Mouse (Mus musculus) liver, adult (tissue): ENCODE results near the gene Slc2a1.

Experiments
- GATA4 ChIP-seq: IDR thresholded peaks from 2 replicates; pipeline ENCODE4 v1.6.1; 2014; ENCODE audit warnings: mild to moderate bottlenecking, low read length; ENCODE audit not compliant: insufficient replicate concordance

Gene Slc2a1

GRCm38 (mm10) chr4:119079928-119080327 is 28.6 kb upstream of the Slc2a1 start:
- no peak for TF ChIP-seq GATA4

- no peak for TF ChIP-seq GATA4
Measured at GRCm38 (mm10) chr4:119082740-119083231, 25.7 kb upstream of the Slc2a1 start.

DNA sequence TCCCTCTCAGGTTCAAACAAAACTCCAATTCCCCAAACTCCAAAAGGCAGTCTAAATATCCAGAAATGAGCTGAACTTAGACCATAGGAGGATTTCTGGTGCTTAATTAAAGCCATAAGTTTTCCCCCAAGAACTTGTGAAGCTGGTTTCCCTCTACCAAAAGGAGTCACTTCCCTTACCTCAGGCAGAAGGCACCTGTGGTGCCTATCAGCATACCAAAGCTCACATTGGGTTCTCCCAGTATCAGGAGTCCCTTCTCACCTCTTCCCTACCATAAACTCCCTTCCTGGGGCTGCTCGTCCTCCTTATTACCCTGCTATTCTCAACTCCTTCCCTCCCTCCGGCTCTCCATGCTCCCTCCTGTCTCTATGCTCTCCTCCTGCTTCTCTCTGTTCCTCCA is 20.1 kb upstream of the Slc2a1 start:
- TF ChIP-seq GATA4, result no peak

- TF ChIP-seq GATA4, result no peak
Measured at GRCm38 (mm10) chr4:119093890-119094289, 14.6 kb upstream of the Slc2a1 start.

GRCm38 (mm10) chr4:119094987-119095386 is 13.5 kb upstream of the Slc2a1 start:
- no peak for TF ChIP-seq GATA4

DNA sequence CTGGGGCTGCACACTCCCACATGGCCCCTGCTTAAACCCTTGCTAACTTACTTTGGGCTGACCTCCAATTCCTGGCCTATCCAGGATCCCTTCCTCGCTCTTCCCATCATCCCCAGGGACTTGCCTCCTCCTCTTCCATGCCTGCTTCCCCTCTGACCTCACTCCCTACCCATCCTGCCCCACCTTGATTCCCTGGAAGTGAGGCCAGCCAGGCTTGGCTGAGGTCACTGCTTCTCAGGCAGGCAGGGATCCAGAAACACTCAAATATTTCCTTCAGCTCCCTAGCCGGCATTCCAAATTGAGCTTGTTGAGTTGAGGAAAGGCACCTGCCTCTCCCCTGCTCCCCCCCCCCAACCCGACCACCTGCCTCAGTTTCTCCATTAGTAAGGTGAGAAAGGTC is 12.1 kb upstream of the Slc2a1 start:
- no peak for TF ChIP-seq GATA4

GRCm38 (mm10) chr4:119097421-119097820 is 11.1 kb upstream of the Slc2a1 start:
- TF ChIP-seq GATA4, result no peak

- no peak for TF ChIP-seq GATA4
Measured at GRCm38 (mm10) chr4:119098216-119099210, 10.0 kb upstream of the Slc2a1 start.

DNA sequence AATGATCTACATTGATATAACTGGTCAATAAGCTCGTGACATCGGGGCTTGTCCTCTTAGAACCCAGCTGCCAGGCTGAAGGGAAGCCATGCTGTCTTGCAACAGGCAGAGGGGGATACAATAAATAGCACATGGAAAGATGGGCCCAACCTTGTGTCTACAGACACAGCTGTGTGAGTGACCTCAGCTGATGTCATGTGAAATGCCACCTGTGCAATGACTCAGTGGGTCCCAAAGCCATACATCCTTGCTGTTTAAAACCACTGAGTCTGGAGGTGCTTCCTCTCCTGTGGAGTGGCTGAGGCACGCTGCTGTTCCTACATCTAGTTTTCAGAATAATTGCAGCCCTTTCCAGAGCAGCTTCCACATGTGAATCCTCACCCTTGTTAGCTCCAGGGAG is 7.1 kb upstream of the Slc2a1 start:
- no peak for TF ChIP-seq GATA4

GRCm38 (mm10) chr4:119102350-119103126 is 6.0 kb upstream of the Slc2a1 start:
- no peak for TF ChIP-seq GATA4

GRCm38 (mm10) chr4:119104847-119105246 is 3.7 kb upstream of the Slc2a1 start:
- no peak for TF ChIP-seq GATA4

- TF ChIP-seq GATA4, result no peak
Measured at GRCm38 (mm10) chr4:119105704-119106103, 2.8 kb upstream of the Slc2a1 start.

- no peak for TF ChIP-seq GATA4
Measured at GRCm38 (mm10) chr4:119107867-119108266, 644 bp upstream of the Slc2a1 start.

- no peak for TF ChIP-seq GATA4
Measured at GRCm38 (mm10) chr4:119109640-119110039, 1.1 kb downstream of the Slc2a1 start.

GRCm38 (mm10) chr4:119110512-119110911 is 2.0 kb downstream of the Slc2a1 start:
- no peak for TF ChIP-seq GATA4

- no peak for TF ChIP-seq GATA4
Measured at GRCm38 (mm10) chr4:119111410-119111809, 2.9 kb downstream of the Slc2a1 start.
